Mouse (Mus musculus) brain, embryonic 14.5 days (tissue): Measurements from ENCODE around the gene Ibsp. TPM values are rescaled to one million over a fixed set of nuclear protein-coding genes. Genes with fewer than 3 reads are reported as not detected.

Source experiments
- DNase-seq: peaks from one replicate; pipeline ENCODE4 v3.0.0-alpha.2; 2011; ENCODE audit warnings: low read depth
- CTCF ChIP-seq: fragments of 200-500 bp; IDR thresholded peaks from 2 replicates; pipeline ENCODE4 v1.5.1; 2012; ENCODE audit warnings: inconsistent platforms, mild to moderate bottlenecking, moderate library complexity, borderline replicate concordance; ENCODE audit not compliant: insufficient read depth, insufficient read length; ENCODE audit errors: extremely low read depth
- POLR2A ChIP-seq: fragments of 200-500 bp; IDR thresholded peaks from 2 replicates; pipeline ENCODE4 v1.6.1; 2012; ENCODE audit warnings: mild to moderate bottlenecking, inconsistent platforms, borderline replicate concordance; ENCODE audit not compliant: poor library complexity, insufficient read depth, insufficient read length, severe bottlenecking; ENCODE audit errors: extremely low read depth
- polyA plus RNA-seq: library from polyadenylated mRNA; depleted of rRNA; stranded (reverse); fragments of >200 nt; gene quantifications from 2 replicates; pipeline ENCODE4 v1.2.3, GENCODE M21; 2012; rRNA removed

Ibsp gene
- polyA plus RNA-seq: 0.20 and 26.6 TPM in 2 replicates

GRCm38 (mm10) chr5:104298994-104299393, at the start of gene Ibsp:
Gene Ibsp, plus strand, starts transcription at chr5:104299171.
- peak; percentile 71 for DNase-seq
- TF ChIP-seq POLR2A (no peak), CTCF (no peak)

GRCm38 (mm10) chr5:104251811-104252210, 47.2 kb upstream of the Ibsp start:
- TF ChIP-seq POLR2A (no peak), CTCF (no peak)
- DNase-seq: no peak

DNA sequence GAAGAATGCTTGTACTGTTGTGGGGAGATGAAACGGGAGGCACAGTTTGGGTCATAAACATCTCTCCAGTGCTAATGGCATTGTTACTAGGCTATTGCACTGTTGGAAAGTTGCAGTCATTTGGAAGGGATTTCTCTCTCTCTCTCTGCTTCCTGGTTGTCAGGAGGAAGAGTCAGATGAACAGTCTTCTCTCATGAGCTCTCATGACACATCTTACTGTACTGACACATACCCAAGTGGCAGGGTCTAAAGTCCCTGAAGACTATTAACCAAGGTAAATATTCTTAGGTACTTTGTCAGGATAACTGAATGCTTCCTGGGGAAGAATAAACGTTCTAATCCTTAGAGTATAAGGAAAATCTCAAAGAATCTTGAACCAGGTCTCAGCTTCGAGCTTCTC, 42.4 kb upstream of the Ibsp start:
- no peak for TF ChIP-seq CTCF
- DNase-seq: no peak

GRCm38 (mm10) chr5:104261908-104262461, 37.0 kb upstream of the Ibsp start:
- no peak for DNase-seq
- TF ChIP-seq POLR2A (no peak), CTCF (no peak)

- no peak for DNase-seq
- TF ChIP-seq CTCF (no peak), POLR2A (no peak)
Measured at GRCm38 (mm10) chr5:104263014-104263776, 35.8 kb upstream of the Ibsp start.

DNA sequence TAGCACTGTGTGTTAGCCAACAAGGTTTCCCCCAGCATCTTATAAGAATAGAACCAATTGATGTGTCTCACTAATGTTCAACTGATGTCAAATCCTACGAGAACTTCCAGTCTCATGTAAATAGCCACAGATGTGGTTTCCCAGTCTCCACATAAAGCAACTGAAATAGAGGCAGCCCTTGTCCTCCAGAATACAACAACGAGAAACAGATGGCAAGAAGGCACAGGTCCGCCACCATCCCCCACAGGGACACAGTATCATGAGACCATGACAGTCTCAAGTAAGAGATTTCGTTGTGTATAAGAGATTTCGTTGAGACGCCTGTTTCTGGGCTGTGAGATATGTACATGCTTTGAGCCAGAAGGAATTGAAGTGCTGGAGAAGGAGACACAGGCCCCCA, 4.8 kb upstream of the Ibsp start:
- no peak for DNase-seq
- no peak for TF ChIP-seq CTCF

- TF ChIP-seq POLR2A: no peak
- no peak for TF ChIP-seq CTCF
- DNase-seq: no peak
Measured at GRCm38 (mm10) chr5:104314073-104314472, 15.1 kb downstream of the Ibsp start.

DNA sequence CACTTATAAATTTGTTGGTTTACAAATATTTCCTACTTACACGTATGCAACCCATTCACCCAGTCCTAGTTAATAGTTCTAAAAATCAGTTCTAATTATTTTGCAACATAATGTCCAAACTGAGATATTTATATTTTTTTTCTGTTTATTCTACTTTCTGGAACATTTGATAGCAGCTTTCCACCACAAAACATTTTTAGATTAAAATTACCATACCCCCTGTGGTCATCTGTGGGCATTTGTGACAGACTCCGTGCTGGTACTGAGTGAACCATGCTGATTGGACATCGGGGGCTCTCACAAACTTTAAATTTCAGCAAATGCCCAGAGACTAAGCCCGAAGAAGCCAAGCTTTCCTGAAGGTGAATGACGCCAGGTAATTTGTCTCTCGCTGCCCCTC, 26.1 kb downstream of the Ibsp start, which contains the start of gene Mepe:
Mepe (plus strand) TSS at position 301 of the 400 bp plus-strand sequence.
- no peak for DNase-seq
- TF ChIP-seq POLR2A (no peak), CTCF (no peak)

DNA sequence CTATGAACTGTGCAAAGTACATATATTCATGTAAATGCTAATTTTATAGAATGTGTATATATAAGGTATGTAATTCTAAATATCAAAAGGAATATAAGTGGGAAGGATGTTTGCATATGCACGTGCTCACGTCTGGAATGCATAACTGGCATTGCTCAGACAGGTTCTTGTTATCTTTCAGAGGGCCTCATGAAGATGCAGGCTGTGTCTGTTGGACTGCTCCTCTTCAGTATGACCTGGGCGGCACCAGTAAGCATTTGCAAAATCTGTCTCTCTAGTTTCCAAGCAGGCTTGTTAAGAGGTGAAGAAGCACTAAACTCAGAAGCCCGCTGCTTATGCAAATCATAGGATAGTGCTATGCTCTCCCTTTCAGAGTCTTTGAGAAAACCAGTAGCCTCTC, 27.9 kb downstream of the Ibsp start:
- DNase-seq: no peak
- no peak for TF ChIP-seq CTCF
- TF ChIP-seq POLR2A: no peak

DNA sequence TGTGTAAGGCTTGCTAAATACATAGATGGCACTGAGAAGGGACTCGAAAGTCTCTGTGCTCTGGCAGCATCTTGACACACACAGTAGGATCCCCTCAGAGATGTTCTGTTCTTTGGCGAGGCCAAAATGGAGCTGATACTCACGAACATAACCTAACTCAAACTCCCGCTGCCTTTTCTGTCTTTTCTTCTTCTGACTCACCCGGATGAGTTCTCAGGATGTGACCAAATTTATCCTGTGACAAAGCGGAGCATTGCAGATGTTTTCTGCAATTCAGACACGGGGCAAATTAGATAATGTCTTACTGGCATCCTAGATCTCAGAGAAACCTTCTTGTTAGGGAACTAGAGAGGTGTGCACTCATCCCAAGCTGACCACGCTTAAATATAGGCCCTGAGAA, 28.4 kb downstream of the Ibsp start:
- DNase-seq: no peak
- TF ChIP-seq CTCF: no peak

DNA sequence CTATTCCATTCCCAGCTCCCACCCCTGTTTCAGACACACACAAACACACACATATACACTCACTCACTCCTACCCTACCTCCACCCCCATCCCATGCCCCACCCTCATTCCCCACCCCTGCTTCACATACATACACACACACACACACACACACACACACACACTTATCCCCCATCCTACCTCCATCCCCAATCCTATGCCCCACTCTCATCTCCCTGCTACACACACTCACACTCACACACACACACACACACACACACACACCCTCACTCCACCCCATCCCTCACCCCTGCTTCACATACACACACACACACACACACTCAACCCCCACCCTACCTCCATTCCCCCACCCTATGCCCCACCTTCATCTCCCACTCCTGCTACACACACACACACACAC, 28.9 kb downstream of the Ibsp start:
- DNase-seq: no peak
- TF ChIP-seq POLR2A (no peak), CTCF (no peak)

GRCm38 (mm10) chr5:104328317-104328850, 29.4 kb downstream of the Ibsp start:
- TF ChIP-seq CTCF: no peak
- TF ChIP-seq POLR2A: no peak
- no peak for DNase-seq
